Mouse (Mus musculus): Measurements from ENCODE around the gene Atf7ip.

- TF ChIP-seq MAZ (IDR thresholded peaks at IDR 0.05; ENCODE audit: low read depth, low read length), result no peak
- TF ChIP-seq EP300 (IDR thresholded peaks at IDR 0.05; ENCODE audit: low read length), result no peak
- TF ChIP-seq CTCF (conservative IDR thresholded peaks at IDR 0.05 in 1 of 2, IDR thresholded peaks at IDR 0.05 in 1 of 2; ENCODE audit: low read depth in 2 of 2, low read length in 2 of 2), result no peak
- no peak for TF ChIP-seq USF2 (conservative IDR thresholded peaks at IDR 0.05; ENCODE audit: low read depth, low read length)
- no peak for TF ChIP-seq RCOR1 (conservative IDR thresholded peaks at IDR 0.05; ENCODE audit: low read depth, low read length)
- TF ChIP-seq MAX (IDR thresholded peaks at IDR 0.05; ENCODE audit: low read length), result no peak
- no peak for TF ChIP-seq HCFC1 (IDR thresholded peaks at IDR 0.05; ENCODE audit: low read depth, low read length)
- TF ChIP-seq CHD2 (IDR thresholded peaks at IDR 0.05; ENCODE audit: low read length), result no peak
Observed at GRCm38 (mm10) chr6:136546987-136547386, 41.0 kb downstream of the Atf7ip start.
